9 mouse cellular contexts compared by ENCODE assay signal in genomic region chr7:100928456-100928855, GRCm38 (mm10). TPM values are rescaled to one million over a fixed set of nuclear protein-coding genes. Genes with fewer than 3 reads are reported as not detected.
A peak's percentile ranks its signal among the peaks of the same experiment; 100 is the strongest.
DNase-seq lines count a peak whose midpoint lies in the region; ATAC-seq lines count a peak whose summit lies in the region.
"Had no signal": no experiment of that assay in that cellular context is flagged by ENCODE, and none has a peak within 500 bp of the region (broad histone marks: within the 10 kb centered on the region; RNA-seq: fewer than 3 reads in every experiment).

No protein-coding gene starts in this region.

- H3K36me3 ChIP-seq in forebrain, embryonic 16.5 days (ENCODE audit: control insufficient read depth, insufficient read depth) = no peaks in the 10 kb centered on the region
- H3K36me3 ChIP-seq in limb, embryonic 13.5 days = peaks cover 33% of the 10 kb centered on the region
- no peaks in the 10 kb centered on the region for H3K36me3 ChIP-seq in neural tube, embryonic 15.5 days
- H3K36me3 ChIP-seq: G1E had no signal

- H3K9ac ChIP-seq in forebrain, embryonic 16.5 days (replicated peaks; ENCODE audit: low read depth, low read length) = no peak overlapping the region
- H3K9ac ChIP-seq in limb, embryonic 13.5 days = peak overlapping the region; percentile 98
- peak overlapping the region; percentile 9; the same call in 1 of the 2 replicates for H3K9ac ChIP-seq in neural tube, embryonic 15.5 days (replicated peaks)

- peaks cover 4% of the 10 kb centered on the region; the same call in 1 of the 2 replicates for H3K27me3 ChIP-seq in forebrain, embryonic 16.5 days (replicated peaks; ENCODE audit: control insufficient read depth, insufficient read depth, low read length)
- H3K27me3 ChIP-seq in limb, embryonic 13.5 days = no peaks in the 10 kb centered on the region
- H3K27me3 ChIP-seq in neural tube, embryonic 15.5 days (replicated peaks) = peaks cover 36% of the 10 kb centered on the region

- H3K4me2 ChIP-seq in forebrain, embryonic 16.5 days (ENCODE audit: low read length) = peak overlapping the region; percentile 47
- H3K4me2 ChIP-seq in limb, embryonic 13.5 days (replicated peaks) = peak overlapping the region; percentile 99
- H3K4me2 ChIP-seq in neural tube, embryonic 15.5 days = peak overlapping the region; percentile 74

- no peak for ATAC-seq in forebrain, embryonic 16.5 days
- no peak for ATAC-seq in limb, embryonic 13.5 days (ENCODE audit: low FRiP score, low read depth)
- ATAC-seq in neural tube, embryonic 15.5 days (ENCODE audit: low FRiP score) = no peak

- peak overlapping the region; percentile 11 for H3K4me3 ChIP-seq in forebrain, embryonic 16.5 days (replicated peaks; ENCODE audit: low read length)
- peak overlapping the region; percentile 93 for H3K4me3 ChIP-seq in limb, embryonic 13.5 days
- H3K4me3 ChIP-seq in neural tube, embryonic 15.5 days (replicated peaks) = peak overlapping the region; percentile 24

- peaks cover 76% of the 10 kb centered on the region for H3K4me1 ChIP-seq in forebrain, embryonic 16.5 days (replicated peaks; ENCODE audit: control insufficient read depth, insufficient read depth, low read length)
- H3K4me1 ChIP-seq in limb, embryonic 13.5 days = peaks cover 78% of the 10 kb centered on the region
- H3K4me1 ChIP-seq in neural tube, embryonic 15.5 days = peaks cover 79% of the 10 kb centered on the region

- no peaks in the 10 kb centered on the region for H3K9me3 ChIP-seq in forebrain, embryonic 16.5 days (ENCODE audit: control insufficient read depth, low read length)
- H3K9me3 ChIP-seq in limb, embryonic 13.5 days = no peaks in the 10 kb centered on the region
- no peaks in the 10 kb centered on the region for H3K9me3 ChIP-seq in neural tube, embryonic 15.5 days (replicated peaks)

- peak; percentile 45 for DNase-seq in kidney, adult 18-20 months
- no peak for DNase-seq in kidney, adult 8-10 months
- DNase-seq in left cerebral cortex, postnatal 25 days (ENCODE audit: low spot score in 2 of 2) = no peak
- DNase-seq in frontal cortex, postnatal 36 days (ENCODE audit: low spot score in 2 of 2) = no peak
- DNase-seq in cerebellum, adult 9-11 months = no peak

- 61% methylated on average over 9 of the region's 9 CpGs for WGBS in forebrain, embryonic 16.5 days
- WGBS in limb, embryonic 13.5 days = 49% methylated on average over 9 of the region's 9 CpGs
- 67% methylated on average over 9 of the region's 9 CpGs for WGBS in neural tube, embryonic 15.5 days

- intact Hi-C loops in left cerebral cortex, postnatal 25 days (cut with DNase I) = no loop called here

- no peak overlapping the region for H3K27ac ChIP-seq in forebrain, embryonic 16.5 days (ENCODE audit: low read length)
- no peak overlapping the region for H3K27ac ChIP-seq in limb, embryonic 13.5 days
- no peak overlapping the region for H3K27ac ChIP-seq in neural tube, embryonic 15.5 days (replicated peaks)

RNA-seq across cellular contexts. Expression of gene Arhgef17, which starts 3.5 kb away (rescaled TPM):
- polyA plus RNA-seq in forebrain, embryonic 16.5 days (2015; fragmentation: Nextera tagmentation; extraction: Ambion mirVana) = 8.5 and 10.2 TPM in 2 replicates
- 7.9 and 8.0 TPM in 2 replicates for polyA plus RNA-seq in limb, embryonic 13.5 days (2015; fragmentation: Nextera tagmentation; extraction: Ambion mirVana)
- polyA plus RNA-seq in neural tube, embryonic 15.5 days (2015; fragmentation: Nextera tagmentation; extraction: Ambion mirVana) = 12.2 and 12.9 TPM in 2 replicates
- total RNA-seq in left cerebral cortex, postnatal 25 days (2021) = 100 to 1,000 TPM; 109 to 120 TPM

RNA-seq across cellular contexts. Expression of gene P2ry6, which starts 46.0 kb away (rescaled TPM):
- 2.6 and 2.9 TPM in 2 replicates for polyA plus RNA-seq in forebrain, embryonic 16.5 days (2015; fragmentation: Nextera tagmentation; extraction: Ambion mirVana)
- polyA plus RNA-seq in limb, embryonic 13.5 days (2015; fragmentation: Nextera tagmentation; extraction: Ambion mirVana) = 4.7 and 5.6 TPM in 2 replicates
- 4.1 and 4.6 TPM in 2 replicates for polyA plus RNA-seq in neural tube, embryonic 15.5 days (2015; fragmentation: Nextera tagmentation; extraction: Ambion mirVana)
- total RNA-seq in left cerebral cortex, postnatal 25 days (2021) = 1 to 10 TPM; 2.5 to 4.1 TPM

Comparison
In these comparisons a context has a peak if more than half of its experiments do, and no peak if none do; other contexts are left out.
1. H3K4me2 ChIP-seq: peak in every context shown above with its lines; median percentile 99 in limb, embryonic 13.5 days; 74 in neural tube, embryonic 15.5 days; 47 in forebrain, embryonic 16.5 days.
2. H3K4me3 ChIP-seq: peak in every context shown above with its lines; median percentile 93 in limb, embryonic 13.5 days; 24 in neural tube, embryonic 15.5 days; 11 in forebrain, embryonic 16.5 days.